Mouse (Mus musculus): ENCODE data around the gene Rgs6.

Rgs6 gene

GRCm38 (mm10) chr12:83114396-83115053 lies 526.4 kb downstream of the Rgs6 start:
- CTCF ChIA-PET: interaction anchor here (0.6 to 2.0 kb wide), 45 partner anchors 8 to 963 kb away, joined by 3 to 16 read pairs (median 4); partner anchors contain the start of gene Dpf3 (in 1 of the 4)
- POLR2A ChIA-PET: interaction anchor here in 3 of 4 experiments (0.6 to 1.7 kb wide), 10 partner anchors 11 to 490 kb away, joined by 3 to 6 read pairs (median 4); no protein-coding TSS in a partner anchor

DNA sequence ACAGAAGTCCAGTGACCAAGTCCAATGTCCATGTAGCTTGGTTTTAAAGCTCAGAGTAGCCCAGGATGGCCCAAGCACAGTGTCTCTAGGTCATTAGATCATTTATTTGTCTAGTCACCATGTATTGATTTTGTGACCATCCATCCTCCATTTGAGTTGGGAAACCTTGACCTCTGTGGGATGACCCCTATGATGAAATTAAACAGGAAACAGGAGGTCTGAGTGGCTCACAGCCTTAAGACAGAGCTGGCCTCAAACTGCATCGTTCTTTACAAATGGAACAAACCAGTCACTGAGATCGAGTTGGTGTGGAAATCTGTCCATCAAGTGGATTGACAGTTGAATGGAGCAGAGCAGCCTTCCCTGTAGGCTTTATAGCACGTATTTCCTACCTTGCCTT lies 536.0 kb downstream of the Rgs6 start:
- CTCF ChIA-PET: interaction anchor here in 1 of 4 experiments (0.6 to 0.9 kb wide), 2 partner anchors 10 to 24 kb away, joined by 7 to 16 read pairs; no protein-coding TSS in a partner anchor
- POLR2A ChIA-PET: no interaction called here

GRCm38 (mm10) chr12:83125284-83125683 lies 537.2 kb downstream of the Rgs6 start:
- ChIA-PET POLR2A (interaction anchor here in 2 of 4 experiments (0.5 to 1.4 kb wide), 3 partner anchors 10 to 59 kb away, joined by 3 to 6 read pairs (median 4); no protein-coding TSS in a partner anchor), CTCF (interaction anchor here in 2 of 4 experiments (0.8 to 1.4 kb wide), 2 partner anchors 11 kb away, joined by 5 read pairs; no protein-coding TSS in a partner anchor)

- ChIA-PET CTCF (no interaction called here), POLR2A (no interaction called here)
These were observed 538.8 kb downstream of the Rgs6 start for GRCm38 (mm10) chr12:83126923-83127322.

DNA sequence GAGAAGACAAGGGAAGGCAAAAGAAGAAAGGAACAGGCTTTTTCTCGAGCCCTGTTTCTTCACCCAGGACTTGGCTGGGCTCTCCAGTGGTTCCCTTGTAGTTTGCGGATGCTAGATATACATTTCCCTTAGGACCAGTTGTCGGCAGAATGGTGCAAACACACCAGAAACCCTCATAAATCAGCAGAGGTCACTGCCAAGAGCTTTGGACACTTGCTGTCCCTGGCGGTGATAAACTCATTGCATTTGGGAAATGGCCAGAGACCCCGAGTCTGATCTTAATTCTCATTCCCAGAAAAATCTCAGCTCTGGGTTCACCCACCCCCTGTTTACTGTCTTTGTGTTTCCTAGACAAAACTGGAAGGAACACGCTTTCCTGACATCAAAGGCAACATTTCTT lies 539.9 kb downstream of the Rgs6 start:
- ChIA-PET CTCF (no interaction called here), POLR2A (no interaction called here)

DNA sequence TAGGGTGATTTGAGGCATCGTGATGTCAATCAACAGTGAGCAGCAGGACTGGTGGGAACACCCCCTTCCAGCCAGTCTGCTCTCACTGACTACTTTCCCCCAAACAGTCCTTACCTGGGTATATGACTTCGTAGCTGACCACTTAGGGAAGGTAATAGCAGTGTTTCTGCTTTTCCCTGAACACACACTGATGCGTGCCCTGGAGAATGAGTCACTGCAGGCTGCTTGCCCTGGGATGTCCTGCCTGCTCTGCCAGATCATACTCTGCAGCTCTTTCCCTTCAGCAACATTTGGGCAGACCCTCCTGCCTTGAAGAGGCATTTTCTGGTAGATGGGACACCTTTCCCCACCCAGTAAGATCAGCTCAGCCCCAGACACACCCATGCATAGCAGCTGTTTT lies 540.5 kb downstream of the Rgs6 start:
- ChIA-PET POLR2A (no interaction called here), CTCF (interaction anchor here in 1 of 4 experiments (0.5 kb wide), 1 partner anchor 358 kb away, joined by 3 read pairs; no protein-coding TSS in a partner anchor)

GRCm38 (mm10) chr12:83131405-83131804 lies 543.3 kb downstream of the Rgs6 start:
- POLR2A ChIA-PET: interaction anchor here in 1 of 4 experiments (0.7 kb wide), 1 partner anchor 162 kb away, joined by 3 read pairs; no protein-coding TSS in a partner anchor
- CTCF ChIA-PET: no interaction called here

GRCm38 (mm10) chr12:83133827-83134226 lies 545.7 kb downstream of the Rgs6 start:
- CTCF ChIA-PET: no interaction called here
- POLR2A ChIA-PET: interaction anchor here in 2 of 4 experiments (0.6 to 0.7 kb wide), 4 partner anchors 29 to 939 kb away, joined by 3 to 6 read pairs (median 4); no protein-coding TSS in a partner anchor

GRCm38 (mm10) chr12:83136031-83136430 lies 547.9 kb downstream of the Rgs6 start:
- ChIA-PET CTCF (interaction anchor here in 1 of 4 experiments (0.6 kb wide), 1 partner anchor 24 kb away, joined by 5 read pairs; no protein-coding TSS in a partner anchor), POLR2A (interaction anchor here in 1 of 4 experiments (0.7 kb wide), 1 partner anchor 633 kb away, joined by 3 read pairs; no protein-coding TSS in a partner anchor)

DNA sequence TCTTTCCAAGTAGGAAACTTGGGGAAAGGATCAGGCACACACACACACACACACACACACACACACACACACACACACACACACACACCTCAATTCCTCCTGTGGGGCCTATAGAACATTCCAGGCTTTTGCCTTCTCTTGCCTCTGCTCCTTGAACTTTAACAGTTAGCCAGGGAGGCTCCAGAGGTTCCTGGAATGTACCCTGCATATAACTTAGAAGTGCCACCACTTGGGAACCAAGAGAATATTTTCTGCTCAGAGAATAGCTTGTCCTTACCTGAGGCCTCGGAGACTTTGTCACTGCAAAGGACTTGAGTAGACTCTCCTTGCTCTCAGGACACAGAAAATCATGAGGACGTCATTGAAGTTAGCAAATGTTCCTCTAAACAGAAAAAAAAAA lies 548.4 kb downstream of the Rgs6 start:
- POLR2A ChIA-PET: interaction anchor here in 1 of 4 experiments (0.7 kb wide), 1 partner anchor 633 kb away, joined by 3 read pairs; no protein-coding TSS in a partner anchor
- CTCF ChIA-PET: interaction anchor here in 2 of 4 experiments (0.6 to 0.7 kb wide), 2 partner anchors 25 to 277 kb away, joined by 3 to 5 read pairs; no protein-coding TSS in a partner anchor

DNA sequence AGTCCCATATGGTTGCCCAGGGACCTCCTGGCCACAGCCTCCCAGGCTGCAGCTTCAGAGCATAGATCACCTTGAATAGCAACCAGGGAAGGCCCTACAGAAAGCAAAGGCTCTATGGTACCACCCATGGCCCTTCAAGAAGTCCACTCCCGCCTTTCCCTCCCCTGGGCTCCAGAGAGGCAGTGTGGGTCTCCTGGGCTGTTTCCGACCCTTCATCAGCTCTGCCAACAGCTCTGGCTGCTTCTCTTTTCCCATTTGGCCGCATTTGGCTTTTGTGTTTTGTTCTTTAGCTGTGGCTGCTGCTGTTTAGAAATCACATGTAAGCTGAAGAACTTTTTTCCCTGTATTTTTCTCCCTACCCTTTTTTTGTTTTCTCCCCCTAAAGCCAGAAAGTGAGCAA lies 548.9 kb downstream of the Rgs6 start:
- CTCF ChIA-PET: interaction anchor here in 2 of 4 experiments (0.6 to 0.7 kb wide), 4 partner anchors 56 to 277 kb away, joined by 3 to 8 read pairs (median 4); no protein-coding TSS in a partner anchor
- POLR2A ChIA-PET: interaction anchor here in 2 of 4 experiments (0.6 kb wide), 2 partner anchors 73 to 320 kb away, joined by 3 to 6 read pairs; no protein-coding TSS in a partner anchor

DNA sequence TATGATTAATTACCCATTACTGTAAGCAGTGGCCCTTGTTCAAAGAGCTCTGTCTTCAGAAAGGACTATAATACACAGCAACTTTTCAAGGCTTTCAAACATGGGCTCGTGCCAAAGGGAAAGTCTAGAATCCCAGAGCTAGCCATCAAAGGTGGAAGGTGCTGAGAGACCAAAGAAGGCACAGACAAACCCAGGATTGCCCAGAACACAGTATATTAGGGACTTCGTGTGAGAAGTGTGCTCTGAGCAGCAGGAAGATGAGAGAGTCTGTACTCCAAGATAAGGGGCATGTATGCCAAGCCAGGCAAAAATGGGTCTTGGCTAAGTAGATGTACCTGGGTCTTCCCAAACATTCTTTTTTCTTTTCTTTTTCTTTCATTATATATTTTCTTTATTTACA lies 553.1 kb downstream of the Rgs6 start:
- ChIA-PET CTCF (interaction anchor here in 2 of 4 experiments (0.6 kb wide), 2 partner anchors 27 to 176 kb away, joined by 7 to 9 read pairs; no protein-coding TSS in a partner anchor), POLR2A (interaction anchor here in 1 of 4 experiments (0.7 to 1.2 kb wide), 2 partner anchors 9 to 46 kb away, joined by 3 to 4 read pairs; no protein-coding TSS in a partner anchor)

- CTCF ChIA-PET: interaction anchor here in 1 of 4 experiments (0.9 kb wide), 1 partner anchor 27 kb away, joined by 4 read pairs; no protein-coding TSS in a partner anchor
- POLR2A ChIA-PET: interaction anchor here in 1 of 4 experiments (0.6 kb wide), 1 partner anchor 21 kb away, joined by 4 read pairs; no protein-coding TSS in a partner anchor
These were observed 554.4 kb downstream of the Rgs6 start for GRCm38 (mm10) chr12:83142507-83142906.

DNA sequence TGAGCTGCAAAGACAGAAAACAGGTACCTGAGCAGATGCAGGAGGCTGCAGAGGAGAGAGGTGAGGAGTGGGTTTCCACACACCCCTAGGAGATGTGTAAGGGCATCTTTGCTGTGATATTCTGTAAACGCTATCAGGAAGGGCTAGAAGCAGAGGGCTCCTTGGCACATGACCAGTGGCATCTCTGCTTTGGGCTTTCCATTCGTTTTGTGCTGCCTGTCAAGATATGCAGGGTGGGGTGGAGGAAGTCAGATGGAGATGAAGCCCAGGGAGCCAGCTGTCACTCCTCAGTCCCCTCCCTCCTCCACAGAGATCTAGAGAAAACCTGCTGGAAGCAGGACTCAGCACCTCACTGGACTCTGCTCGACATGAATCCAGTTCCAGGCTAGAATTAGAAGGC lies 555.0 kb downstream of the Rgs6 start:
- ChIA-PET CTCF (interaction anchor here in 1 of 4 experiments (0.9 kb wide), 1 partner anchor 27 kb away, joined by 4 read pairs; no protein-coding TSS in a partner anchor), POLR2A (interaction anchor here in 1 of 4 experiments (0.6 kb wide), 1 partner anchor 20 kb away, joined by 4 read pairs; no protein-coding TSS in a partner anchor)

- POLR2A ChIA-PET: no interaction called here
- CTCF ChIA-PET: no interaction called here
These were observed 555.5 kb downstream of the Rgs6 start for GRCm38 (mm10) chr12:83143574-83143973.

- POLR2A ChIA-PET: no interaction called here
- CTCF ChIA-PET: interaction anchor here in 3 of 4 experiments (0.6 to 0.9 kb wide), 3 partner anchors 77 to 289 kb away, joined by 3 to 5 read pairs (median 5); no protein-coding TSS in a partner anchor
These were observed 557.0 kb downstream of the Rgs6 start for GRCm38 (mm10) chr12:83145074-83145473.

DNA sequence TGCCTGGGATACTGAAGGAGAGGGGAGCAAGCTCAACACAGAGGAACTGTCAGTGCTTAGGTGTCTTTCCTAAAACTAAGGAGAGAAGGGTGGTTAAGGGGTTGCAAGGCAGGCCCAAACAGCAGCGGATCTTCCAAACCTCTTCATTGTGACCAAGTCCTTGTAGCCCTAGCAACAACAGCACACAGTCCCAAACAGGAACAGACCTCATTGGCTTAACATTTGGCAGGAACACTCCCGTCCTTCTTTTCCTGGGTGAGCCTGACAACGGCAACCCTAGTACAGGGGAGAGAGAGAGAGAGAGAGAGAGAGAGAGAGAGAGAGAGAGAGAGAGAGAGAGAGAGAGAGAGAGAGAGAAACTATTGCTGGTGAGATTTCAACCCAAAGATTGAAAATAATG lies 557.8 kb downstream of the Rgs6 start:
- CTCF ChIA-PET: interaction anchor here in 1 of 4 experiments (0.9 kb wide), 1 partner anchor 76 kb away, joined by 3 read pairs; no protein-coding TSS in a partner anchor

GRCm38 (mm10) chr12:83146917-83147316 lies 558.8 kb downstream of the Rgs6 start:
- ChIA-PET CTCF (no interaction called here), POLR2A (interaction anchor here in 1 of 4 experiments (1.4 kb wide), 1 partner anchor 8 kb away, joined by 3 read pairs; no protein-coding TSS in a partner anchor)

More for the DNA sequence above, 557.8 kb downstream of the Rgs6 start:
- POLR2A ChIA-PET: no interaction called here

- ChIA-PET POLR2A (interaction anchor here in 1 of 4 experiments (1.0 kb wide), 1 partner anchor 9 kb away, joined by 4 read pairs; no protein-coding TSS in a partner anchor), CTCF (no interaction called here)
These were observed 561.9 kb downstream of the Rgs6 start for GRCm38 (mm10) chr12:83150030-83150429.
